Mouse (Mus musculus) CH12F3 (cell line): ENCODE results near the gene Gsdma3.
"Not testable (repeated sequence)": the region's sequence is repeated elsewhere in the genome, so short reads cannot be mapped to it uniquely, and the experiment has no call there.

Experiments
- in situ Hi-C: fragments of 300-500 bp; cut with MboI; formaldehyde crosslinking; loops from 2 replicates; pipeline ENCODE4 v1.14.3; 2020; ENCODE audit warnings: low sequenced_read_pairs

Gene Gsdma3

GRCm38 (mm10) chr11:98595473-98595872 is 30.7 kb upstream of the Gsdma3 start:
- in situ Hi-C loops = no loop called here

GRCm38 (mm10) chr11:98595955-98596354 is 30.2 kb upstream of the Gsdma3 start:
- in situ Hi-C loops = no loop called here

- in situ Hi-C loops = no loop called here
Measured at GRCm38 (mm10) chr11:98597363-98597762, 28.8 kb upstream of the Gsdma3 start.

GRCm38 (mm10) chr11:98597991-98598390 is 28.2 kb upstream of the Gsdma3 start, which contains the start of gene Lrrc3c:
Lrrc3c (plus strand) TSS chr11:98598291.
- in situ Hi-C loops = no loop called here

- in situ Hi-C loops = no loop called here
Measured at GRCm38 (mm10) chr11:98598851-98599290, 27.3 kb upstream of the Gsdma3 start.

- in situ Hi-C loops = no loop called here
Measured at GRCm38 (mm10) chr11:98599291-98599690, 26.9 kb upstream of the Gsdma3 start.

- in situ Hi-C loops = no loop called here
Measured at GRCm38 (mm10) chr11:98602090-98602690, 24.0 kb upstream of the Gsdma3 start.

GRCm38 (mm10) chr11:98603953-98604352 is 22.2 kb upstream of the Gsdma3 start:
- in situ Hi-C loops = no loop called here

GRCm38 (mm10) chr11:98604911-98605310 is 21.2 kb upstream of the Gsdma3 start:
- in situ Hi-C loops = not testable (repeated sequence)

- in situ Hi-C loops = no loop called here
Measured at GRCm38 (mm10) chr11:98606763-98607162, 19.4 kb upstream of the Gsdma3 start.

GRCm38 (mm10) chr11:98620791-98621190 is 5.4 kb upstream of the Gsdma3 start:
- in situ Hi-C loops = no loop called here

- in situ Hi-C loops = not testable (repeated sequence)
Measured at GRCm38 (mm10) chr11:98623981-98624380, 2.2 kb upstream of the Gsdma3 start.

- in situ Hi-C loops = not testable (repeated sequence)
Measured at GRCm38 (mm10) chr11:98624381-98624780, 1.8 kb upstream of the Gsdma3 start.

- in situ Hi-C loops = no loop called here
Measured at GRCm38 (mm10) chr11:98628706-98629105, 2.5 kb downstream of the Gsdma3 start.

- in situ Hi-C loops = no loop called here
Measured at GRCm38 (mm10) chr11:98630646-98631045, 4.5 kb downstream of the Gsdma3 start.

GRCm38 (mm10) chr11:98635312-98635970 is 9.3 kb downstream of the Gsdma3 start:
- in situ Hi-C loops = not testable (repeated sequence)

GRCm38 (mm10) chr11:98637501-98637900 is 11.3 kb downstream of the Gsdma3 start:
- in situ Hi-C loops = no loop called here

GRCm38 (mm10) chr11:98640091-98640490 is 13.9 kb downstream of the Gsdma3 start:
- in situ Hi-C loops = no loop called here

GRCm38 (mm10) chr11:98644757-98645156 is 18.6 kb downstream of the Gsdma3 start:
- in situ Hi-C loops = no loop called here

- in situ Hi-C loops = no loop called here
Measured at GRCm38 (mm10) chr11:98645946-98646345, 19.8 kb downstream of the Gsdma3 start.

- in situ Hi-C loops = no loop called here
Measured at GRCm38 (mm10) chr11:98646459-98646858, 20.3 kb downstream of the Gsdma3 start, which contains the start of gene Gsdma2. Gsdma2 (plus strand) TSS chr11:98646759.

- in situ Hi-C loops = not testable (repeated sequence)
Measured at GRCm38 (mm10) chr11:98655076-98655475, 28.9 kb downstream of the Gsdma3 start.
